Mouse (Mus musculus) CH12F3 (cell line): ENCODE data around the gene Lcp2.
"Not testable (repeated sequence)": the region's sequence is repeated elsewhere in the genome, so short reads cannot be mapped to it uniquely, and the experiment has no call there.

ENCODE experiments used
- in situ Hi-C: fragments of 300-500 bp; cut with MboI; formaldehyde crosslinking; loops from 2 replicates; pipeline ENCODE4 v1.14.3; 2020; ENCODE audit warnings: low sequenced_read_pairs

The Lcp2 gene

DNA sequence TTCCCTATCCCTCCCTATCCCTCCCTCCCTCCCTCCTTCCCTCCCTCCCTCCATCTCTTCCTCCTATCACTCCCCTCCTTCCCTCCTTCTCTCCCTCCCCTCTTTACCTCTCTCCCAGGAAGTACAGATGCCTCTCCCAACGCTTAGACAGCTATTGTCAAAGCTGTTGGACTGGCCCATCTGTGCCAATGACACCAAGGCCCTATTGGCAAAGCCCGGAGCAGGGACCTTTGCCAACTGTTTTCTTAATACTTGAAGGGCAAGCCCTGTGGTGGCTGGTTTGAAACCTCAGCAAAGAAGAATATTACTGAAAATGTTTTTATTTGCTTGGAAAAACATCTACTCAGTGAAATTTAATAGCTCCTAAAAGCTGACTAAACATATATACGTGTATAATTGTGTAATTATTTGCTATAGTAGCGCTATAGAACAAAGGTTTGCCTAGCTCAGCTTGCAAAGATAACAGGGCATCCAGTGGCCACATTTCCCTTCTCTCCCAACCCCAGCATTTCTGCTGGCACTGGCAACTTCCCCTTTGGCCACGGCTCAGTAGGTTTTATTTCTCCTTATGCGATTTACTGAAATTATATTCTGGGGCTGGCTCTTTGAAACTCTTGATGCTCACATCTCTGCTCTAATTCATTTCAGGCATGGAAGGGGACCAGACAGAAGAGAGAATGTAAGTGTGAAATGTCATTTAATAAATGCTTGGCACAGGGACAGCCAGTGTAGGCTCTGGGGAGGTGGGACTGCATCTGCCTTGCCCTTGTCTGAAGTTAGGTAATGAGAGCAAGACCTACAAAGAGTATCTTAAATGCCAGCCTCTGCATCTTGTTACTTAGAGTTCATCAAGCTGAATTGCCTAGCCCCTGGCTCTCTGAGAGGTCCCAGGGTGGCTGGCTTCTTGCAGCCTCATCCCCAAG lies 33.1 kb downstream of the Lcp2 start:
- in situ Hi-C loops: loop anchor here (10.0 kb wide), 2 partner anchors 75 to 115 kb away; partner anchors contain the start of gene Kcnmb1

GRCm38 (mm10) chr11:34083795-34084194 lies 37.1 kb downstream of the Lcp2 start:
- in situ Hi-C loops: loop anchor here (10.0 kb wide), 1 partner anchor 119 kb away; the partner anchor contains the start of gene Kcnmb1

DNA sequence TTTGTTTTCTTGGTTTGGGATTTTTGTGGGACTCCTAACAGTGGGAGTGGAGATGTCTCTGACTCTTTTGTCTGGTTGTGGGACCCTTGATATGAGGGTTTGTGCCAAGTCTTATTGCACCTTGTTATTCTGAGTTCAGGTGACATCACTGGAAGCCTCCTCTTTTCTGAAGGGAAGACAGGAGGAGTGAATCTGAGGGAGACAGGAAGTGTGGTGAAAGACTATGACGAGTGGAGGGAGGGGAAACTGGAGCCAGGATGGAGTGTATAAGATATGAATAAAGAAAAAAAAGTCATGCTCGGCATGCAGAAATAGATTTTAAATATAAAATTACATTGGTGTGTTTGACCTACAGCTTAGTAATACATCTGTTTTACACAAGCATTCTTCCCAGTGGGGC lies 37.9 kb downstream of the Lcp2 start:
- in situ Hi-C loops: loop anchor here (10.0 kb wide), 1 partner anchor 120 kb away; the partner anchor contains the start of gene Kcnmb1

GRCm38 (mm10) chr11:34086164-34086751 lies 39.5 kb downstream of the Lcp2 start:
- in situ Hi-C loops: loop anchor here (10.0 kb wide), 1 partner anchor 121 kb away; the partner anchor contains the start of gene Kcnmb1

DNA sequence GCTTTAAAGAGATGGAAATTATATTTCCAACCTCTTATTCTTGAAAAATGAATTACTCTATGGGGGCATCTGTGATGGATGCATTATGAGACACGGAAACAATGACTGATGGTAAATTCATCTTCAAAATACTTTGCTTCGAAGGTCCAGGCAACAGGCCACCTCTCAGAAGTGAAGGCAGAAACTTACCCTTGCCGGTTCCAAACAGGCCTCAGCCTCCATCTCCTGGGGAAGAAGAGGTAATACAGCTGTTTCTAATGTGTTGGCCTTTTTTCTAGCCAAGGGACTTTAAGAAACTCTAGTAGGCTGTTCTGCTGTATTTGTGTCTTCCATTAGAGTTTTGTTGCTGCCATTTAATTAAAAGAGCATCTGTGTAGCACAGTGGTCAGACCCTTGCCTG lies 40.3 kb downstream of the Lcp2 start:
- in situ Hi-C loops: loop anchor here (10.0 kb wide), 1 partner anchor 122 kb away; the partner anchor contains the start of gene Kcnmb1

DNA sequence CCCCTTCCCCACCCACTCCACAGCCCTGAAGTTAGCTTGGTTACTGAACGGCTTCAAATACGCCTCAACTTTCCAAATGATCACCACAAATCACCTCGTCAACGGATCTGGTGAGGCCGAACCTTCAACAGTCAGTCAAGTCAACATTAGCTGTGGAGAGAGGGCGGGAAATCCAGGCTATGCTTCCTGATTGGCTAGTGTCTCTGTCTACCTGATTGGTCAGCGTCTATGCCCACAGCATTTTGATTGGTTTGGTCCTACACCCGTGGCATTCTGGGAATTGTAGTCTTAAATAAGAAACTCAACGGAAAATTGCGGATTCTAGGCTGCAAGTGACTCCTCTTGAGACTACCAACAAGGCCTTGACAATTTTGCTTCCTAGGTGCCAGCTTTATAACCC lies 51.7 kb downstream of the Lcp2 start, which contains the start of gene 4930469K13Rik:
4930469K13Rik (minus strand) TSS at position 133 of the 400 bp plus-strand sequence.
- in situ Hi-C loops: no loop called here

DNA sequence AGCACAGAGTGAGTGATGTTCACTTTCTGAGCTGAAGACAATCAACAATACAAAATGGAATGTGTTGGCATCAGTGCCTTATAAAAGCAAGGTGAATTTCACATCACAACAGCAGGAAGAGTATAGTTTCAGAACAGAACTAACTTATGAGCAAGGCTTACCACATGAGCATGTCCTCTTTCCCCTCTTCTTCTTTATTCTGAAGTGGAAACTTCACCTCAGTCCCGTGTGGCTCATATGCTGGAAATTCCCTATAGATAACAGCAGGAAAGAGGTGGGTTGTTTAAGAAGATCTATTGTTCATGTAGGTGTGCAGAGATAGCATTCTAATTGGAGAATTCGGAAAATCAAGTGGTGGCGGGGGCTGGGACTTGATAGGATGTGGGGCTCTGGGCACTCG lies 55.1 kb downstream of the Lcp2 start:
- in situ Hi-C loops: no loop called here

- in situ Hi-C loops: no loop called here
Measured at GRCm38 (mm10) chr11:34104919-34105318, 58.2 kb downstream of the Lcp2 start.

- in situ Hi-C loops: no loop called here
Measured at GRCm38 (mm10) chr11:34109260-34109659, 62.5 kb downstream of the Lcp2 start.

GRCm38 (mm10) chr11:34111940-34112339 lies 65.2 kb downstream of the Lcp2 start:
- in situ Hi-C loops: no loop called here

DNA sequence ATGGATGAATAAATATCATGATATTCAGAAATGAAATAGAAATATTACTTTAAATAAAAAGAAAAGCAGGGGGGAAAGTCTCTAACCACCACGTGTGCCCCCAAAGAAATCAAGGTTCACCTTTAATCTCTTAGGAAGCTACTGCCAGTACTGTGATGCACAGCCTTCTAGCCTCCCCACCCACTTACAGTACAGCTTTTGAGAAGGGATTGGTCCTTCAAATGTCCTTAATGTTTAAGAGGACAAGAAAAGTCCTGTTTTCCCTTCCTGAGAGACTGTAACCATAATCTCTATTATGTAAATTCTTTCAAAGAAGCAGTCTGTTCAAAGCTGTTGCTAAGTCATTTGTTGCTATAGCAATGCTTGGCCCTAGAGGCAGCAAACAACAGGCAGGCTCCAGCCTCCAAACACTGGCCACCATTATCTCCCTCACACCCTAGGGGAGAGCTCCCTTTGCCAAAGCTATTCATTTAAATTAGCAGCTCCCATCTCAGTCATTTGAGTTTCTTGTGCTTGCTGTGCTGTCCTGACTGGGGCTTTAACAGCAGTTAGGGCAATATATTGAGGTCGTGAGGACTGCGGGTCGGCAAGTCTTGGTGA lies 66.2 kb downstream of the Lcp2 start:
- in situ Hi-C loops: no loop called here

DNA sequence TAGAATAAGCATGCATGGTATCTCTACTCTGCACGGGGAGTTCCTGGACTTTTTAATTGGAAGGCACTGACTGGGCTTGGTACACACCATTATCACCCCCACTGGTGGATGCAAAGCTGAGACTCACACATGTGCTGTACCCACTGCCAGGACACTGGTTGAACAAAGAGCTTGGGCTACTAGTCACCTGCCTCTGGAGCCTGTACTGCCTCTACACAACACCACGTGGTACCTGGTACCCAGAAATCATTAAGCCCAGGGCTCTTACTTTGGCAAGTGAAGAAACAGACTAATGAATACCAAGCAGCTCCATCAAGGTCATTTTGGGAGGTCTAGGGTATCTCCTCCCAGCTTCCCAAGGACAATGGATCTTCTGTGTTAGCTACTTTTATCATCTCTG lies 67.0 kb downstream of the Lcp2 start:
- in situ Hi-C loops: no loop called here

DNA sequence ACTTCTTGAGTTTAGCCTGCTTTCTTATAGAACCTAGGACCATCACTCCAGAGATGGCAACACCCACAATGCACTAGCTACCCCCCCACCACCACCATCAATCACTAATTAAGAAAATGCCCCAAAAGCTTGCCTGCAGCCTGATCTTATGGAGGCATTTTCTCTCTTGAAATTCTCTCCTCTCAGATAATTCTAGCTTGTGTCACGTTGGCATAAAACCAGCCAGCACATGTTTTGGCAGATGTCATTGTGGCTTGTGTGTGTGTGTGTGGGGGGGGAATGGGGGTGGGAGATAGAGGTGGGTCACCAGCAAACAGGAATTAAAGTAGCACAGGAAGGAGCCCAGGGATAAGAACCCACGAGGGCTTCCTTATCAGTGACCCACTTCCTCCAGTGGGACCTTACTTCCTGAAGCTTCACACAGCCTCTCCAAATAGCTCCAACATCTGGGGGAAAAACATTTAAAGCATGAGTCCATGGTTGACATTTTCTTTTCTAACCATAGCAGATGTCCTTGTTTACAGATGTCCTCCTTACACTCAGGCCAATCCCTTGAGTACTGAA lies 69.9 kb downstream of the Lcp2 start:
- in situ Hi-C loops: no loop called here

DNA sequence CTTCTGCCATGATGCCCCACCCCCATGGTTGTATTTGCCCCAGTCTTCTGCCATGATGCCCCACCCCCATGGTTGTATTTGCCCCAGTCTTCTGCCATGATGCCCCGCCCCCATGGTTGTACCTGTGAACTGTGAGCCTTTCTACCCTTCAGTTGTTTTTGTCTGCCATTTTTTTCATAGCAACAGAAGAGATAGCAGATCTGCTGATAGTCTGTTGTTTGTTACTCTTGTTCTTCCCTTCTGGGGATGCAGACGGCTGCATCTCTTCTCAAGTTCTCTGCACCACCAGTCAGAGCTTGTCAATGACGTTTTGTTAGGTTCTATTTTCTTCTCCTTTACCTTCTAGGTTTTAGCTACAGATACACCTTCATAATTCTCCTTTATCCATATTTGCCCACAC lies 70.9 kb downstream of the Lcp2 start:
- in situ Hi-C loops: no loop called here

DNA sequence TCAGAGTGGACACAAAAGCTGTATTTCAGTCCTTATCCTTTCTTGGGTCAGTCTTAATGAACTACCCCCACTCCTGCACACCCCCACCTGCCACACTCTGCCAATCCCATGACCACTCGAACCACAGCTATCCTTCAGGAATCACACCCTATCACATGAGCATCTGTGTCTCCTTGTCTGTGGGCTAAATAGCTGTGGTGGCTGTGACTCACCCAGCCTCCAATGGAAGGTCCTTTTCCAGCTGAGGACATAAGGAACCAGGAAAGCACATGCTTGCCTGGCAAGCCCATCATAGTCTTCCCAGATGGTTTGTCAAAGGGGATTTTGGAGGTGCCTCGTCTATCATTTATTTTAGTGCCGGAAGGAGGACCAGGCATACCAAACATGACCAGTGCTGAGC lies 71.6 kb downstream of the Lcp2 start:
- in situ Hi-C loops: no loop called here

- in situ Hi-C loops: no loop called here
Measured at GRCm38 (mm10) chr11:34123147-34123546, 76.4 kb downstream of the Lcp2 start.

GRCm38 (mm10) chr11:34124852-34125251 lies 78.1 kb downstream of the Lcp2 start:
- in situ Hi-C loops: no loop called here

DNA sequence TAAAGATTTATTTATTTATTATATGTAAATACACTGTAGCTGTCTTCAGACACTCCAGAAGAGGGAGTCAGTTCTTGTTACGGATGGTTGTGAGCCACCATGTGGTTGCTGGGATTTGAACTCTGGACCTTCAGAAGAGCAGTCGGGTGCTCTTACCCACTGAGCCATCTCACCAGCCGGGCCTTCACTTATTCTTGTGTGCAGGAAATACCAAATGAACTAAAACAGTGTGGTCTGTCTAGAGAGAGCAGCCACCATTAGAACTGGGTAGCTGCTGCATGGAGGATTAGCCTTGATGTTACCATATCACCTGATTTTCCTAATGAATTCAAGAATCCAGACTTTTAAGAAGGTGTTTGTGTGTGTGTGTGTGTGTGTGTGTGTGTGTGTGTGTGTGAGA lies 79.0 kb downstream of the Lcp2 start:
- in situ Hi-C loops: not testable (repeated sequence)

DNA sequence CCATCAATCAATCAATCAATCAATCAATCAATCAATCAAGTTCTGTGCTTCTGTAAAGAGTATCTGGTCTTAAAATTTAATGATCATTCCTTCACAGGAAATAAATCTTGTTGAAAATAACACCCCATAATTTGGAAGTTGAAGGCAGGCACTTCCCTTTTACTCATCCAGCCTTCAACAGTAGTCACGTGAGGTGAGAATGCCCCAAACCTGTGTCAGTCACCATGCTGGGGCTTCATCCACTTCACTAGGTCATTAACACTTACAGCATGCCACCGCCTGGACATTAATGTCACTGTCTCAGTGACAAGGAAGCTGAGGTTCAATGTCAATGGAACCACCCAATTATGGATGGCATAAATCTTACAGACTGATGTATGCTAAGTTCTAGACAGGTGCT lies 81.7 kb downstream of the Lcp2 start:
- in situ Hi-C loops: no loop called here

DNA sequence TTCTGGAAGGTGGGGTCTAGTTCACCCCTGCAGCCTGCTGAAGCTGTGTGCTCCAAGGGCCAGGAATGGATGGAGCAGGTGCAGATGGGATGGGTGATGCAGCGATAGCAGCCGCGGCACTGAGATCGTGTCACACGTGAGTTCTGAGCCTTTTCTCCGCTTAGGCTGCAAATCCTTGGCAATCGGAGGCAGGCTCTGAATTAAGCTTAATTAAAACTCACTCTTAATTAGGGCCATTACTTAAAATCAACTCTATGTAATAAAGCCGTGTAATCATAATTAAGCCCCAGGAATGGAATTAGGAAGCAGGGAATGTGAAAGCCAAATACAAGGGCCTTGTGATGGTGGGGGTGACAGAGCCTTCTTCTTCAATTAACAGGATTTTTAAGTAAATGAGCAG lies 92.6 kb downstream of the Lcp2 start:
- in situ Hi-C loops: no loop called here
